Mouse (Mus musculus) bone marrow, adult 2 months (tissue): ENCODE measurements at regions not wholly inside any gene's neighbourhood (a gene's known extent, or its start where the extent isn't known, plus 50 kb on each side); places are given as distances from the start of the nearest gene placed in this dataset.

Experiments used
- CTCF ChIP-seq: fragments of 200-500 bp; IDR thresholded peaks from 2 replicates; pipeline ENCODE4 v1.5.1; 2011; ENCODE audit warnings: low read length, control low read depth; ENCODE audit not compliant: control insufficient read depth, insufficient read depth
- POLR2A ChIP-seq: fragments of 200-500 bp; IDR thresholded peaks from 2 replicates; pipeline ENCODE4 v1.6.1; 2011; ENCODE audit warnings: low read depth, mild to moderate bottlenecking, control low read depth, low read length, borderline replicate concordance; ENCODE audit not compliant: control insufficient read depth

GRCm38 (mm10) chr4:55929141-55929782 lies 397.0 kb upstream of the Klf4 start:
- TF ChIP-seq POLR2A = no peak
- TF ChIP-seq CTCF = no peak
